Mouse (Mus musculus): ENCODE data around the gene Atp6v1e1. TPM values are rescaled to one million over a fixed set of nuclear protein-coding genes. Genes with fewer than 3 reads are reported as not detected.
A peak's percentile ranks its signal among the peaks of the same experiment; 100 is the strongest.

Atp6v1e1 gene
- polyA plus RNA-seq, 1 experiment from 2014 or later, result 158 TPM

- Histone ChIP-seq H3K36me3 (peaks cover 29% of the 10 kb centered on the region), H3K9ac (peak overlapping the region; percentile 99), H3K4me3 (replicated peaks) (peak overlapping the region; percentile 93), H3K27me3 (no peaks in the 10 kb centered on the region), H3K4me1 (replicated peaks) (peaks cover 77% of the 10 kb centered on the region), H3K9me3 (replicated peaks) (0 out of 2 replicates have a peak, but pooled peaks cover 3% of the 10 kb centered on the region), H3K27ac (peak overlapping the region; percentile 95), H3K4me2 (peak overlapping the region; percentile 70)
- WGBS (ENCODE audit: insufficient replicate concordance), result 1% methylated on average over 37 of the region's 37 CpGs
- no peak for DNase-seq
- peak; percentile 29 for ATAC-seq (ENCODE audit: low read depth)
Measured at GRCm38 (mm10) chr6:120836389-120837151, 14.0 kb upstream of the Atp6v1e1 start.

- peak within 1 kb of the TSS; percentile 70 for H3K4me2 ChIP-seq
- 2% methylated on average over 40 of the region's 40 CpGs for WGBS (ENCODE audit: insufficient replicate concordance)
- H3K9ac ChIP-seq, result peak within 1 kb of the TSS; percentile 99
- peaks cover 79% of the 10 kb centered on the region for H3K4me1 ChIP-seq (replicated peaks)
- 0 out of 2 replicates have a peak, but pooled peaks cover 3% of the 10 kb centered on the region for H3K9me3 ChIP-seq (replicated peaks)
- H3K27me3 ChIP-seq, result no peaks in the 10 kb centered on the region
- ATAC-seq (ENCODE audit: low read depth) (peak; percentile 70), DNase-seq (peak; percentile 93)
- peak within 1 kb of the TSS; percentile 93 for H3K4me3 ChIP-seq (replicated peaks)
- peaks cover 27% of the 10 kb centered on the region for H3K36me3 ChIP-seq
- H3K27ac ChIP-seq, result peak within 1 kb of the TSS; percentile 95
Measured at GRCm38 (mm10) chr6:120835474-120836374, 13.1 kb upstream of the Atp6v1e1 start, which contains the start of gene Bcl2l13. TSS of gene Bcl2l13 (plus strand) at chr6:120836212.

GRCm38 (mm10) chr6:120834766-120835321 lies 12.3 kb upstream of the Atp6v1e1 start:
- no peak for ATAC-seq (ENCODE audit: low read depth)
- peaks cover 19% of the 10 kb centered on the region for H3K36me3 ChIP-seq
- peaks cover 79% of the 10 kb centered on the region for H3K4me1 ChIP-seq (replicated peaks)
- H3K9ac ChIP-seq, result peak overlapping the region; percentile 99
- 0 out of 2 replicates have a peak overlapping the region, but pooled peaks have one; percentile 93 for H3K4me3 ChIP-seq (replicated peaks)
- no peaks in the 10 kb centered on the region for H3K27me3 ChIP-seq
- H3K4me2 ChIP-seq, result peak overlapping the region; percentile 70
- peak overlapping the region; percentile 95 for H3K27ac ChIP-seq
- DNase-seq, result peak; percentile 48
- 0 out of 2 replicates have a peak, but pooled peaks cover 3% of the 10 kb centered on the region for H3K9me3 ChIP-seq (replicated peaks)
- 16% methylated on average over 4 of the region's 4 CpGs for WGBS (ENCODE audit: insufficient replicate concordance)

GRCm38 (mm10) chr6:120832097-120832496 lies 9.5 kb upstream of the Atp6v1e1 start:
- Histone ChIP-seq H3K4me2 (peak overlapping the region; percentile 60), H3K9me3 (replicated peaks) (no peaks in the 10 kb centered on the region), H3K36me3 (no peaks in the 10 kb centered on the region), H3K9ac (peak overlapping the region; percentile 71), H3K4me1 (replicated peaks) (peaks cover 81% of the 10 kb centered on the region), H3K4me3 (replicated peaks) (peak overlapping the region; percentile 18; the same call in 1 of the 2 replicates), H3K27ac (peak overlapping the region; percentile 100), H3K27me3 (no peaks in the 10 kb centered on the region)
- DNase-seq (peak; percentile 74), ATAC-seq (ENCODE audit: low read depth) (peak; percentile 69)
- 16% methylated on average over 4 of the region's 4 CpGs for WGBS (ENCODE audit: insufficient replicate concordance)

- Histone ChIP-seq H3K4me1 (replicated peaks) (peaks cover 78% of the 10 kb centered on the region), H3K4me3 (replicated peaks) (peak overlapping the region; percentile 18; the same call in 1 of the 2 replicates), H3K9ac (peak overlapping the region; percentile 71), H3K9me3 (replicated peaks) (no peaks in the 10 kb centered on the region), H3K36me3 (no peaks in the 10 kb centered on the region), H3K4me2 (peak overlapping the region; percentile 60), H3K27me3 (no peaks in the 10 kb centered on the region), H3K27ac (peak overlapping the region; percentile 100)
- ATAC-seq (ENCODE audit: low read depth), result peak; percentile 70
- 17% methylated on average over 4 of the region's 4 CpGs for WGBS (ENCODE audit: insufficient replicate concordance)
- peak; percentile 65 for DNase-seq
Measured at GRCm38 (mm10) chr6:120830866-120831608, 8.4 kb upstream of the Atp6v1e1 start.

GRCm38 (mm10) chr6:120830056-120830455 lies 7.5 kb upstream of the Atp6v1e1 start:
- Histone ChIP-seq H3K27ac (peak overlapping the region; percentile 100), H3K4me1 (replicated peaks) (peaks cover 74% of the 10 kb centered on the region), H3K27me3 (no peaks in the 10 kb centered on the region), H3K4me3 (replicated peaks) (no peak overlapping the region), H3K9me3 (replicated peaks) (no peaks in the 10 kb centered on the region), H3K9ac (peak overlapping the region; percentile 71; the same call in 1 of the 2 replicates), H3K36me3 (no peaks in the 10 kb centered on the region), H3K4me2 (0 out of 2 replicates have a peak overlapping the region, but pooled peaks have one; percentile 25)
- ATAC-seq (ENCODE audit: low read depth), result peak; percentile 74
- whole genome bisulfite sequencing (ENCODE audit: insufficient replicate concordance), result 14% methylated on average over 1 of the region's 1 CpGs
- peak; percentile 72 for DNase-seq

GRCm38 (mm10) chr6:120822937-120823614 lies 483 bp upstream of the Atp6v1e1 start:
- H3K36me3 ChIP-seq, result peaks cover 22% of the 10 kb centered on the region
- H3K9me3 ChIP-seq (replicated peaks), result 0 out of 2 replicates have a peak, but pooled peaks cover 1% of the 10 kb centered on the region
- DNase-seq, result no peak
- no peaks in the 10 kb centered on the region for H3K27me3 ChIP-seq
- ATAC-seq (ENCODE audit: low read depth), result no peak
- peak overlapping the region; percentile 61 for H3K4me2 ChIP-seq
- H3K4me1 ChIP-seq (replicated peaks), result peaks cover 56% of the 10 kb centered on the region
- H3K27ac ChIP-seq, result peak overlapping the region; percentile 98
- H3K9ac ChIP-seq, result peak overlapping the region; percentile 67
- WGBS (ENCODE audit: insufficient replicate concordance), result 52% methylated on average over 10 of the region's 10 CpGs
- H3K4me3 ChIP-seq (replicated peaks), result peak overlapping the region; percentile 99

GRCm38 (mm10) chr6:120821715-120822114 lies 878 bp downstream of the Atp6v1e1 start:
- Histone ChIP-seq H3K27me3 (no peaks in the 10 kb centered on the region), H3K4me3 (replicated peaks) (peak overlapping the region; percentile 99), H3K36me3 (peaks cover 34% of the 10 kb centered on the region), H3K27ac (peak overlapping the region; percentile 98), H3K9me3 (replicated peaks) (peaks cover 10% of the 10 kb centered on the region; the same call in 1 of the 2 replicates), H3K4me2 (peak overlapping the region; percentile 85), H3K4me1 (replicated peaks) (peaks cover 51% of the 10 kb centered on the region), H3K9ac (peak overlapping the region; percentile 96)
- ATAC-seq (ENCODE audit: low read depth) (no peak), DNase-seq (no peak)
- 28% methylated on average over 5 of the region's 5 CpGs for WGBS (ENCODE audit: insufficient replicate concordance)

- DNase-seq (peak; percentile 40), ATAC-seq (ENCODE audit: low read depth) (peak; percentile 59)
- peaks cover 10% of the 10 kb centered on the region; the same call in 1 of the 2 replicates for H3K9me3 ChIP-seq (replicated peaks)
- H3K4me2 ChIP-seq, result peak overlapping the region; percentile 85
- H3K4me1 ChIP-seq (replicated peaks), result peaks cover 51% of the 10 kb centered on the region
- peaks cover 34% of the 10 kb centered on the region for H3K36me3 ChIP-seq
- H3K27me3 ChIP-seq, result no peaks in the 10 kb centered on the region
- peak overlapping the region; percentile 96 for H3K9ac ChIP-seq
- WGBS (ENCODE audit: insufficient replicate concordance), result 65% methylated on average over 1 of the region's 1 CpGs
- H3K27ac ChIP-seq, result peak overlapping the region; percentile 98
- H3K4me3 ChIP-seq (replicated peaks), result peak overlapping the region; percentile 99
Measured at GRCm38 (mm10) chr6:120820941-120821340, 1.7 kb downstream of the Atp6v1e1 start.

- DNase-seq, result no peak
- 55% methylated on average over 5 of the region's 5 CpGs for WGBS (ENCODE audit: insufficient replicate concordance)
- H3K9ac ChIP-seq, result peak overlapping the region; percentile 96
Measured at GRCm38 (mm10) chr6:120820144-120820543, 2.4 kb downstream of the Atp6v1e1 start.

More at GRCm38 (mm10) chr6:120820144-120820543, 2.4 kb downstream of the Atp6v1e1 start:
- H3K4me2 ChIP-seq, result peak overlapping the region; percentile 85
- H3K27me3 ChIP-seq, result no peaks in the 10 kb centered on the region
- H3K36me3 ChIP-seq, result peaks cover 34% of the 10 kb centered on the region
- peak overlapping the region; percentile 99 for H3K4me3 ChIP-seq (replicated peaks)
- H3K9me3 ChIP-seq (replicated peaks), result peaks cover 10% of the 10 kb centered on the region; the same call in 1 of the 2 replicates
- peak overlapping the region; percentile 98 for H3K27ac ChIP-seq
- no peak for ATAC-seq (ENCODE audit: low read depth)
- H3K4me1 ChIP-seq (replicated peaks), result peaks cover 48% of the 10 kb centered on the region

All from liver, embryonic 13.5 days (tissue).